Mouse (Mus musculus) left cerebral cortex, postnatal 14 days (tissue): ENCODE data around the gene Heatr9. TPM values are rescaled to one million over a fixed set of nuclear protein-coding genes. Genes with fewer than 3 reads are reported as not detected.

Source experiments
- total RNA-seq, 2 experiments: library from RNA; stranded (reverse); gene quantifications; 2 replicates each; pipeline ENCODE4 v1.2.3; 2021

The Heatr9 gene
- total RNA-seq, 2 experiments from 2014 or later, result not detected

Other genes with a start within 250 kb of the Heatr9 start
- not detected for gene Slfn14, start 235.4 kb downstream of the Heatr9 start, total RNA-seq
- 100 to 1,000 TPM; 304 to 324 TPM for gene Ap2b1, start 223.2 kb downstream of the Heatr9 start, total RNA-seq
- 10 to 100 TPM in 1 of 2 experiments, 1 to 10 TPM in 1; 9.7 to 11.1 TPM for gene Pex12, start 219.6 kb downstream of the Heatr9 start, total RNA-seq
- 100 to 1,000 TPM; 229 to 234 TPM for gene Rasl10b, start 113.0 kb downstream of the Heatr9 start, total RNA-seq
- under 1 TPM in 1 of 2 experiments, not detected in 1; 0.34 TPM for gene Gas2l2, start 92.7 kb downstream of the Heatr9 start, total RNA-seq
- not detected for gene 1700020L24Rik, start 84.5 kb downstream of the Heatr9 start, total RNA-seq
- 1 to 10 TPM; 3.9 to 5.8 TPM for gene Mmp28, start 59.1 kb downstream of the Heatr9 start, total RNA-seq
- gene Taf15, start 49.1 kb downstream of the Heatr9 start, total RNA-seq, result 10 to 100 TPM; 52.0 to 62.1 TPM
- not detected for gene Ccl5, start 8.3 kb upstream of the Heatr9 start, total RNA-seq
- 1 to 10 TPM; 3.6 to 4.0 TPM for gene Ccl9, start 56.5 kb upstream of the Heatr9 start, total RNA-seq
- 1 to 10 TPM; 1.6 to 2.1 TPM for gene Ccl6, start 70.9 kb upstream of the Heatr9 start, total RNA-seq
- gene Rpl9-ps1, start 123.4 kb upstream of the Heatr9 start, total RNA-seq, result not detected
- not detected for gene Ccl3, start 127.2 kb upstream of the Heatr9 start, total RNA-seq
- not detected for gene Ccl4, start 140.4 kb upstream of the Heatr9 start, total RNA-seq
- gene Wfdc17, start 181.8 kb upstream of the Heatr9 start, total RNA-seq, result not detected
- gene Wfdc18, start 186.8 kb upstream of the Heatr9 start, total RNA-seq, result 1 to 10 TPM in 1 of 2 experiments, under 1 TPM in 1; 0.97 to 3.1 TPM
- gene Wfdc21, start 224.8 kb upstream of the Heatr9 start, total RNA-seq, result not detected
- 10 to 100 TPM; 12.6 to 14.8 TPM for gene Heatr6, start 231.5 kb upstream of the Heatr9 start, total RNA-seq